Mouse (Mus musculus) embryonic facial prominence, embryonic 11.5 days (tissue): Measurements from ENCODE around the gene Blm. TPM values are rescaled to one million over a fixed set of nuclear protein-coding genes. Genes with fewer than 3 reads are reported as not detected.
A peak's percentile ranks its signal among the peaks of the same experiment; 100 is the strongest.

Source experiments
- ATAC-seq: fragments of 200-750 bp; cut with Nextera tagmentation; replicated peaks from 2 replicates; pipeline ENCODE4 v1.8.0; 2017; ENCODE audit warnings: low read depth; ENCODE audit not compliant: insufficient number of reproducible peaks, low FRiP score, low TSS enrichment
- DNase-seq: peaks from one replicate; pipeline ENCODE4 v3.0.0-alpha.2; 2015; ENCODE audit warnings: low spot score
- H3K27ac ChIP-seq: fragments of 300-500 bp; sonication (generic); replicated peaks from 2 replicates; pipeline ENCODE4 v1.5.1; 2014; ENCODE audit warnings: mild to moderate bottlenecking, low read depth, low read length, control low read depth
- H3K27me3 ChIP-seq: fragments of 300-500 bp; sonication (generic); 2 replicates; pipeline ENCODE4 v1.6.1; 2014; ENCODE audit warnings: mild to moderate bottlenecking, low read length, moderate library complexity, mixed read lengths; ENCODE audit not compliant: control insufficient read depth, insufficient read depth
- H3K36me3 ChIP-seq: fragments of 300-500 bp; sonication (generic); replicated peaks from 2 replicates; pipeline ENCODE4 v1.6.1; 2014; ENCODE audit warnings: low read depth, mild to moderate bottlenecking, low read length, moderate library complexity, mixed read lengths; ENCODE audit not compliant: control insufficient read depth, insufficient read depth
- H3K4me1 ChIP-seq: fragments of 300-500 bp; sonication (generic); 2 replicates; pipeline ENCODE4 v1.6.1; 2014; ENCODE audit warnings: low read length, mixed read lengths; ENCODE audit not compliant: control insufficient read depth, insufficient read depth
- H3K4me2 ChIP-seq: fragments of 300-500 bp; sonication (generic); 2 replicates; pipeline ENCODE4 v1.6.1; 2014; ENCODE audit warnings: low read depth, mild to moderate bottlenecking, control low read depth, low read length, moderate library complexity
- H3K4me3 ChIP-seq: fragments of 300-500 bp; sonication (generic); 2 replicates; pipeline ENCODE4 v1.5.1; 2014; ENCODE audit warnings: low read depth, low read length, control low read depth
- H3K9ac ChIP-seq: fragments of 300-500 bp; sonication (generic); replicated peaks from 2 replicates; pipeline ENCODE4 v1.6.1; 2014; ENCODE audit warnings: mild to moderate bottlenecking, control low read depth, low read length
- H3K9me3 ChIP-seq: fragments of 300-500 bp; sonication (generic); replicated peaks from 2 replicates; pipeline ENCODE4 v1.6.1; 2016; ENCODE audit warnings: mild to moderate bottlenecking, low read length, inconsistent platforms, mixed read lengths; ENCODE audit not compliant: control insufficient read depth
- WGBS: fragments of 180-500 bp; shearing (Covaris S2); extraction: QIAGEN DNeasy Blood & Tissue Kit; methylation state at CpG from one replicate; pipeline ENCODE4 v1.1.7; 2014; 5-methylcytosine and 5-hydroxymethylcytosine counted together
- polyA plus RNA-seq: library from polyadenylated mRNA; unstranded; fragments of >200 nt; fragmentation: Nextera tagmentation; extraction: Ambion mirVana; gene quantifications from 2 replicates; pipeline ENCODE4 v1.2.1, GENCODE M21; 2014

Gene Blm
- polyA plus RNA-seq, 1 experiment from 2014 or later, result 45.9 TPM

DNA sequence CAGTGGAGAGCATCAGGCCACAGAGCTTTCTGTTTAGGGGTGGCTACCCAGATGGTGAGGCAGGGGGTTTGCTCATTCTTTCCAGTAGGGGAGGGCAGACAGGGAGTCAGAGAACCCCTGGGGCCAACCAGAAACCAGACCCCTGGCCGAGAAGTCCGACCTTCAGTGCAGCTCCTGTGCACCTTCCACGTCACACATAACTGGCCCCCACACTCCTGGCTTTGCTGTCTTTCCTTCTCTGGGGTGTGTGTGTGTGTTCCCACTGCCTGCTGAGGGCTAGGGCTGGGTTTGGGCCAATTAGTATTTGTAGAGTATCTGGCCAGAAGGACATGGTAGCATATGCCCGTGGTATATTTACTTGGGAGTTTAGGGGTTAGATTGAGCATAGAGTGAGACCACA is 84.6 kb downstream of the Blm start:
- H3K27me3 ChIP-seq, result no peaks in the 10 kb centered on the region
- peaks cover 2% of the 10 kb centered on the region for H3K36me3 ChIP-seq
- 73% methylated on average over 4 of the region's 4 CpGs for WGBS
- no peak overlapping the region for H3K27ac ChIP-seq
- H3K9me3 ChIP-seq, result no peaks in the 10 kb centered on the region
- H3K4me2 ChIP-seq, result no peak overlapping the region
- H3K9ac ChIP-seq, result no peak overlapping the region
- no peaks in the 10 kb centered on the region for H3K4me1 ChIP-seq
- DNase-seq (no peak), ATAC-seq (no peak)
- H3K4me3 ChIP-seq, result no peak overlapping the region

GRCm38 (mm10) chr7:80449620-80450091 is 85.3 kb downstream of the Blm start:
- WGBS, result 80% methylated on average over 6 of the region's 6 CpGs
- H3K4me2 ChIP-seq, result no peak overlapping the region
- no peaks in the 10 kb centered on the region for H3K4me1 ChIP-seq
- H3K27me3 ChIP-seq, result no peaks in the 10 kb centered on the region
- H3K27ac ChIP-seq, result no peak overlapping the region
- no peak overlapping the region for H3K9ac ChIP-seq
- no peak overlapping the region for H3K4me3 ChIP-seq
- no peak for ATAC-seq
- DNase-seq, result no peak
- H3K36me3 ChIP-seq, result peaks cover 2% of the 10 kb centered on the region
- no peaks in the 10 kb centered on the region for H3K9me3 ChIP-seq

DNA sequence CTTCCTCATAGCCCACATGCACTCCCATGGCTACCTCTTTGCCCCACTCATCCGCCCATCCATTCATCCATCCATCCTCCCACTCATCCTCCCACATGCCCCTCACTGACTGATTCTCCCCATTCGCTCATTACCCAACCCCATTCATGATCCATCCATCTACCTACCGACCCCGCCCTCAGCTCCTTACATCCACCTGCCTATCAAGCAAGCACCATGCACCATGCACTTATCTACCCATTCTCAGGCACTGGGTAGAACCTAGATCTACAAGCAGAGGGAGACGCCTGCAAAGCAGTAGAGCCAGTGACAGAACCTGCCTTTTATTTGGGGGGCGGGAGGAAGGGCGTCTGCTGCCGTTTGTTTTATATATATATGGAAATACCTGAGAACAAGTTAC is 87.6 kb downstream of the Blm start:
- no peaks in the 10 kb centered on the region for H3K9me3 ChIP-seq
- 92% methylated on average over 8 of the region's 8 CpGs for WGBS
- H3K27me3 ChIP-seq, result no peaks in the 10 kb centered on the region
- H3K4me1 ChIP-seq, result no peaks in the 10 kb centered on the region; the same call in 1 of the 2 replicates
- H3K36me3 ChIP-seq, result peaks cover under 1% of the 10 kb centered on the region
- DNase-seq, result no peak
- H3K4me2 ChIP-seq, result no peak overlapping the region
- H3K9ac ChIP-seq, result no peak overlapping the region
- ATAC-seq, result no peak
- H3K4me3 ChIP-seq, result no peak overlapping the region
- H3K27ac ChIP-seq, result no peak overlapping the region

DNA sequence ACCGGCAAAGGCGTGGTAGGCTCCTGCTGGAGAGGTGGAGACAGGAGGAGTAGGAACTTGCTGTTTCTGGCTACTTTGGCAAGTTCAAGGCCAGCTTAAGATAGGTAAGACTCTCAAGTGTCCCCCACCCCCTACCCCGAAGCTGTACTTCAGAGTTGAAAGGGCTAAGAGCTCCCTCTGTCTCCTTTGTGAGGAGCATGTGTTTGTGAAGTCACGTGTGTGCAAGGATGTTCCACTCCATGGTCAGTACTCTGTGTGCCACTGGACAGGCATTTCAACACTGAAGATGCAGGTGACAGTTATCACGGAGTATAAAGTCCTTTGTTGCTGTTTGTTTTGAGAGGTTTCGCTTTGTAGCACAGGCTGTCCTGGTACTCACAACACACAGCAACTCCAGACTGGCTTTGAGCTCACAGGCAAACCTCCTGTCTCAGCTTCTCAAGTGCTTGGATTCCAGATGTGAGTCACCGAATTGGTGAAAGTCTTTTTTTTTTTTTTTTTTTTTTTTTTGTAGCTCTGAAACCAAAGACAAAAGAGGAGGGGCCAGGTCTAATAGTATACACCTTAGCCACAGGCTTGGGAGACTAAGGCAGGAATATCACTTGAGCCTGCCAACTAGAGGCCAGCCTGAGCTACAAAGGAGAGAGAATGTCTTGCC is 88.6 kb downstream of the Blm start:
- Histone ChIP-seq H3K4me1 (no peaks in the 10 kb centered on the region; the same call in 1 of the 2 replicates), H3K27ac (no peak overlapping the region), H3K36me3 (no peaks in the 10 kb centered on the region), H3K4me2 (no peak overlapping the region), H3K9me3 (no peaks in the 10 kb centered on the region), H3K27me3 (no peaks in the 10 kb centered on the region), H3K9ac (no peak overlapping the region), H3K4me3 (no peak overlapping the region)
- WGBS, result 75% methylated on average over 7 of the region's 7 CpGs
- no peak for ATAC-seq
- no peak for DNase-seq

DNA sequence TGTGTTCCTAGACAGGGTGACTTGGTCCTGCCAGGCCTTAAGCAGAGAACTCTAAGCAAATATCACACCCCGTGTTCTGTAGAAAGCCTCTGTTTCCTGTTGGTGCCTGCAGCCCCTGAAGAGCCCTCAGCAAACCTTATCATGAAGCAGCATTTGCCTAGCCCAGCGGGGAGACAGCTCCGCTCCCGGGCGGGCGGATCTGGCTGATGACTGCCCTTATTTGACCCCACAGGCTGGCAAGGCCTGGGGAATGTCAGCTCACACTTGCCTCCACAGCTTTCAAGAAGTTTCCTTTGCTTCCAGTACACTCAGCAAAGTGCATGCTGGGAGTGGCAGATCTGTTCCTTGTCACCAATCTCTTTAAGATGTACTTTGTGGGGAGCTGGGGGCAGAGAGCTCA is 89.4 kb downstream of the Blm start:
- Histone ChIP-seq H3K27me3 (no peaks in the 10 kb centered on the region), H3K9ac (no peak overlapping the region), H3K4me2 (no peak overlapping the region), H3K36me3 (no peaks in the 10 kb centered on the region), H3K4me1 (no peaks in the 10 kb centered on the region; the same call in 1 of the 2 replicates), H3K9me3 (no peaks in the 10 kb centered on the region), H3K4me3 (no peak overlapping the region), H3K27ac (no peak overlapping the region)
- no peak for ATAC-seq
- 29% methylated on average over 6 of the region's 6 CpGs for WGBS
- peak; percentile 51 for DNase-seq

DNA sequence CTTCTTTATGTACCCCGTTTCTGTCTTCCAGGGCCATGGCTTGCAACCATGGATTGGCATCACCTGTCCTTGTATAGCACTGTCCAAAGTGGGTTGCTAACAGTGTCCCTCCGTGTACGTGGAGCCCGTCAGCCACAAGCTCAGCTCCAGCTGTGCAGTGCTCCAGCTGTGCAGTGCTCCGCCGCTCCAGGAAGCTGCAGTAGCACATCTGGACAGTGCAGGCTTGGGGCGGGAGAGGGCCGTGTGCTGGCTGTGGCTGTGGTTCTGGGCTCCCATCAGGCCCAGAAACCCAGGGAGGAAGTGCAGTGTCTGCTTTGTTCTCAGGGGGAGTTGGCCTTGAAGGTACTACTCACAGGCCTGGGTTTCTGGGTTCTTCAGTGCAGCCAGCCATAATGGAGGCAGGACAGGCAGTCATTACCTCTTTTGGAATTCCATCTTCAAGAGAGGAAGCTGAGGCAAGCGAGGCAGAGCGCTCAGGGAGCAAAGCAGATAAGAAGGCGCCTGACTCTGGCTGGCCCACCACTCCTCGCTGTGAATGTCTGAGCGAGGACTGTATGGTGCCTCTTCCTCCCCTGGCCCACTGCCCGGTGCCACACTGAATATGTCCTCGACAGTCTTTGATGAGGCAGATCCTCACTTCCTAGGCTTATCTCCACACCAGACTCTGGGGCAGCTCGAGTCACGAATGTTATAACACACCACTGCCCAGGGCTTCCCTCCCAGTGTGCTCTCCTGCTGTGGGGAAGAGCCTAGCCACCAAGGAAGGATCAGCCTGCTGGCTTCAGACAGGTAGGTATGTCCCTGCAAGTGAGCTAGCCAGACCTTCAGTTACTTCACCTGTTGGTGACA is 90.3 kb downstream of the Blm start:
- Histone ChIP-seq H3K36me3 (no peaks in the 10 kb centered on the region), H3K9ac (no peak overlapping the region), H3K4me1 (no peaks in the 10 kb centered on the region; the same call in 1 of the 2 replicates), H3K27ac (no peak overlapping the region), H3K4me3 (no peak overlapping the region), H3K27me3 (no peaks in the 10 kb centered on the region), H3K9me3 (no peaks in the 10 kb centered on the region), H3K4me2 (no peak overlapping the region)
- DNase-seq, result no peak
- 78% methylated on average over 17 of the region's 17 CpGs for WGBS
- ATAC-seq, result no peak

DNA sequence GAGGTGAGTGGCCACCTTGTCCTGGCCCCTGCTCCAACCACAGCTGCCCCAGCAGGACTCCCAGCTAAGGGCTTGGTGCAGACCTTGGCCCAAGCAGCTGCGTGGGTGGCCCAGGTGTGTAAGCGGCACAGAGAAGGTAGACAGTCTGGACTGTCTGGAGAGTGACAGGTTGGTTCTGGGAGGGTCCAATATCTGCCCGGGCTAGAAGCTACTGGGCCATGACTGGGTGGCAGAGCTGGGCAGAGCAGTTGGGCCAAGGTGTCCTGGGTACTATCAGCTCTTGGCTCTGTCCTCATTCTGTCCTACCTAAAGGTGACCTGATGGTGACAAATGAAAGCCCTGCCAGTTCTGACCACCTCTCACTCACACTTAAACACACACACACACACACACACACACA is 91.8 kb downstream of the Blm start:
- Histone ChIP-seq H3K4me1 (no peaks in the 10 kb centered on the region; the same call in 1 of the 2 replicates), H3K27ac (no peak overlapping the region), H3K4me3 (no peak overlapping the region), H3K27me3 (no peaks in the 10 kb centered on the region), H3K9me3 (no peaks in the 10 kb centered on the region), H3K9ac (no peak overlapping the region), H3K36me3 (no peaks in the 10 kb centered on the region), H3K4me2 (no peak overlapping the region)
- DNase-seq, result no peak
- ATAC-seq, result 0 out of 2 replicates have a peak, but pooled peaks have one; percentile 35
- WGBS, result 81% methylated on average over 3 of the region's 3 CpGs
